Mouse (Mus musculus) left cerebral cortex, postnatal 10 days (tissue): ENCODE data around the gene Ptger3. TPM values are rescaled to one million over a fixed set of nuclear protein-coding genes. Genes with fewer than 3 reads are reported as not detected.

Experiments
- DNase-seq, 2 experiments: peaks; one replicate each; pipeline ENCODE4 v3.0.0; 2021 to 2022; ENCODE audit warnings: low spot score in 2 of 2, mixed read lengths in 1 of 2; ENCODE audit errors: extremely low spot score in 1 of 2
- intact Hi-C: fragments of 180-260 bp; cut with DNase I; formaldehyde crosslinking; loops from one replicate; pipeline ENCODE4 v1.15.1; 2025
- total RNA-seq, 2 experiments: library from RNA; stranded (reverse); gene quantifications; 2 replicates each; pipeline ENCODE4 v1.2.3; 2021

The Ptger3 gene
- total RNA-seq, 2 experiments from 2014 or later, result 13.2 to 16.8 TPM

GRCm38 (mm10) chr3:157579376-157579775 is 12.7 kb downstream of the Ptger3 start:
- intact Hi-C loops, result no loop called here
- DNase-seq, result no peak

GRCm38 (mm10) chr3:157580299-157580698 is 13.6 kb downstream of the Ptger3 start:
- intact Hi-C loops, result no loop called here
- no peak for DNase-seq

GRCm38 (mm10) chr3:157581755-157582154 is 15.1 kb downstream of the Ptger3 start:
- DNase-seq, result no peak
- intact Hi-C loops, result no loop called here

GRCm38 (mm10) chr3:157582626-157583405 is 16.1 kb downstream of the Ptger3 start:
- DNase-seq, result no peak
- intact Hi-C loops, result no loop called here

- no peak for DNase-seq
- intact Hi-C loops, result no loop called here
Measured at GRCm38 (mm10) chr3:157597837-157598379, 31.2 kb downstream of the Ptger3 start.

- intact Hi-C loops, result no loop called here
Measured at GRCm38 (mm10) chr3:157604684-157605410, 38.2 kb downstream of the Ptger3 start.

GRCm38 (mm10) chr3:157605411-157605740 is 38.7 kb downstream of the Ptger3 start:
- intact Hi-C loops, result no loop called here
- no peak for DNase-seq

More at GRCm38 (mm10) chr3:157604684-157605410, 38.2 kb downstream of the Ptger3 start:
- DNase-seq, result peak in 1 of 2 experiments; percentile 8

- intact Hi-C loops, result no loop called here
- no peak for DNase-seq
Measured at GRCm38 (mm10) chr3:157613542-157613941, 46.9 kb downstream of the Ptger3 start.

GRCm38 (mm10) chr3:157616949-157617348 is 50.3 kb downstream of the Ptger3 start:
- DNase-seq, result peak in 1 of 2 experiments; percentile 26
- intact Hi-C loops, result no loop called here

GRCm38 (mm10) chr3:157627407-157627806 is 60.7 kb downstream of the Ptger3 start:
- DNase-seq, result no peak
- intact Hi-C loops, result no loop called here

- DNase-seq, result no peak
- intact Hi-C loops, result no loop called here
Measured at GRCm38 (mm10) chr3:157630671-157631070, 64.0 kb downstream of the Ptger3 start.

- DNase-seq, result no peak
- intact Hi-C loops, result no loop called here
Measured at GRCm38 (mm10) chr3:157631383-157631782, 64.7 kb downstream of the Ptger3 start.

- DNase-seq, result no peak
- intact Hi-C loops, result no loop called here
Measured at GRCm38 (mm10) chr3:157634431-157634830, 67.7 kb downstream of the Ptger3 start.

- intact Hi-C loops, result no loop called here
- no peak for DNase-seq
Measured at GRCm38 (mm10) chr3:157635713-157636112, 69.0 kb downstream of the Ptger3 start.

- intact Hi-C loops, result no loop called here
- DNase-seq, result no peak
Measured at GRCm38 (mm10) chr3:157636887-157637286, 70.2 kb downstream of the Ptger3 start.

GRCm38 (mm10) chr3:157637341-157637740 is 70.6 kb downstream of the Ptger3 start:
- no peak for DNase-seq
- intact Hi-C loops, result no loop called here

- intact Hi-C loops, result no loop called here
- no peak for DNase-seq
Measured at GRCm38 (mm10) chr3:157641634-157642033, 74.9 kb downstream of the Ptger3 start.

- no peak for DNase-seq
Measured at GRCm38 (mm10) chr3:157661622-157662021, 94.9 kb downstream of the Ptger3 start.

GRCm38 (mm10) chr3:157664486-157665041 is 97.9 kb downstream of the Ptger3 start:
- intact Hi-C loops, result no loop called here
- DNase-seq, result no peak

More at GRCm38 (mm10) chr3:157661622-157662021, 94.9 kb downstream of the Ptger3 start:
- intact Hi-C loops, result no loop called here

GRCm38 (mm10) chr3:157665471-157665870 is 98.8 kb downstream of the Ptger3 start:
- no peak for DNase-seq
- intact Hi-C loops, result no loop called here
